Mouse (Mus musculus): ENCODE measurements around the gene Ap1g2.

Gene Ap1g2

GRCm38 (mm10) chr14:55105836-55106809 lies at the start of gene Ap1g2:
Gene Ap1g2, minus strand, starts transcription at chr14:55106593.
- peak; percentile 89 to 90 for DNase-seq

GRCm38 (mm10) chr14:55152951-55153481 lies 46.6 kb upstream of the Ap1g2 start:
- no peak for DNase-seq

GRCm38 (mm10) chr14:55152174-55152573 lies 45.8 kb upstream of the Ap1g2 start:
- DNase-seq: no peak

- DNase-seq: no peak
Observed at GRCm38 (mm10) chr14:55150985-55151384, 44.6 kb upstream of the Ap1g2 start.

GRCm38 (mm10) chr14:55149041-55149440 lies 42.6 kb upstream of the Ap1g2 start:
- DNase-seq: no peak

GRCm38 (mm10) chr14:55148363-55148915 lies 42.0 kb upstream of the Ap1g2 start:
- DNase-seq: peak; percentile 20 to 36

- DNase-seq: peak; percentile 6 to 20
Observed at GRCm38 (mm10) chr14:55146829-55147401, 40.5 kb upstream of the Ap1g2 start.

GRCm38 (mm10) chr14:55146324-55146723 lies 39.9 kb upstream of the Ap1g2 start:
- no peak for DNase-seq

- peak in 1 of 2 experiments; percentile 37 for DNase-seq
Observed at GRCm38 (mm10) chr14:55139313-55139712, 32.9 kb upstream of the Ap1g2 start.

GRCm38 (mm10) chr14:55135676-55136075 lies 29.3 kb upstream of the Ap1g2 start:
- DNase-seq: no peak

- DNase-seq: no peak
Observed at GRCm38 (mm10) chr14:55126521-55126920, 20.1 kb upstream of the Ap1g2 start.

- DNase-seq: no peak
Observed at GRCm38 (mm10) chr14:55125711-55126110, 19.3 kb upstream of the Ap1g2 start.

- DNase-seq: no peak
Observed at GRCm38 (mm10) chr14:55122359-55122758, 16.0 kb upstream of the Ap1g2 start.

GRCm38 (mm10) chr14:55121947-55122346 lies 15.6 kb upstream of the Ap1g2 start:
- DNase-seq: peak; percentile 74 to 78

- DNase-seq: no peak
Observed at GRCm38 (mm10) chr14:55119421-55120134, 13.2 kb upstream of the Ap1g2 start.

- no peak for DNase-seq
Observed at GRCm38 (mm10) chr14:55118852-55119251, 12.5 kb upstream of the Ap1g2 start.

- DNase-seq: no peak
Observed at GRCm38 (mm10) chr14:55116425-55117200, 10.2 kb upstream of the Ap1g2 start, which contains the start of gene Jph4. Gene Jph4, minus strand, starts transcription at chr14:55116935.

- no peak for DNase-seq
Observed at GRCm38 (mm10) chr14:55115846-55116245, 9.5 kb upstream of the Ap1g2 start.

- peak in 1 of 2 experiments; percentile 62 for DNase-seq
Observed at GRCm38 (mm10) chr14:55114759-55115701, 8.6 kb upstream of the Ap1g2 start.

GRCm38 (mm10) chr14:55113975-55114645 lies 7.7 kb upstream of the Ap1g2 start:
- DNase-seq: no peak

Measured in lung, adult 18-20 months (tissue).